Mouse (Mus musculus) thymus, postnatal 25 days (tissue): ENCODE data around the gene Zfp169.
A peak's percentile ranks its signal among the peaks of the same experiment; 100 is the strongest.

Experiments
- DNase-seq: peaks from one replicate; pipeline ENCODE4 v3.0.0; 2022

Zfp169 gene

GRCm38 (mm10) chr13:48508661-48509060 lies 4.6 kb downstream of the Zfp169 start:
- no peak for DNase-seq

GRCm38 (mm10) chr13:48502422-48502821 lies 10.8 kb downstream of the Zfp169 start:
- DNase-seq = no peak

- DNase-seq = no peak
Observed at GRCm38 (mm10) chr13:48498676-48499075, 14.6 kb downstream of the Zfp169 start.

GRCm38 (mm10) chr13:48497693-48498221 lies 15.5 kb downstream of the Zfp169 start:
- peak; percentile 43 for DNase-seq

- DNase-seq = no peak
Observed at GRCm38 (mm10) chr13:48493183-48493582, 20.1 kb downstream of the Zfp169 start.

- DNase-seq = no peak
Observed at GRCm38 (mm10) chr13:48490396-48491182, 22.7 kb downstream of the Zfp169 start.

- DNase-seq = no peak
Observed at GRCm38 (mm10) chr13:48483606-48484005, 29.6 kb downstream of the Zfp169 start.

GRCm38 (mm10) chr13:48468656-48469180 lies 44.5 kb downstream of the Zfp169 start:
- DNase-seq = no peak

GRCm38 (mm10) chr13:48466186-48466585 lies 47.1 kb downstream of the Zfp169 start:
- no peak for DNase-seq

GRCm38 (mm10) chr13:48464170-48464569 lies 49.1 kb downstream of the Zfp169 start:
- peak; percentile 50 for DNase-seq

- DNase-seq = no peak
Observed at GRCm38 (mm10) chr13:48459280-48459679, 54.0 kb downstream of the Zfp169 start.

GRCm38 (mm10) chr13:48448119-48448518 lies 65.1 kb downstream of the Zfp169 start:
- no peak for DNase-seq

GRCm38 (mm10) chr13:48443996-48444395 lies 69.3 kb downstream of the Zfp169 start:
- no peak for DNase-seq

- DNase-seq = no peak
Observed at GRCm38 (mm10) chr13:48438321-48438720, 74.9 kb downstream of the Zfp169 start.
